Mouse (Mus musculus) G1E (cell line): ENCODE measurements around the gene Tjap1.

ENCODE experiments used
- CTCF ChIP-seq: IDR thresholded peaks from 2 replicates; pipeline ENCODE4 v1.5.1; 2012; ENCODE audit warnings: low read depth, low read length, inconsistent platforms, mixed read lengths
- GATA1 ChIP-seq: IDR thresholded peaks from 2 replicates; pipeline ENCODE4 v1.6.1; 2012; ENCODE audit warnings: borderline replicate concordance, low read length, inconsistent platforms, mixed read lengths
- POLR2AphosphoS5 ChIP-seq: IDR thresholded peaks from 2 replicates; pipeline ENCODE4 v1.6.1; 2012; ENCODE audit warnings: low read depth, low read length, inconsistent platforms; ENCODE audit not compliant: insufficient replicate concordance
- TAL1 ChIP-seq: conservative IDR thresholded peaks from 2 replicates; pipeline ENCODE4 v1.6.1; 2012; ENCODE audit warnings: low read depth, low read length, inconsistent platforms, mixed read lengths

DNA sequence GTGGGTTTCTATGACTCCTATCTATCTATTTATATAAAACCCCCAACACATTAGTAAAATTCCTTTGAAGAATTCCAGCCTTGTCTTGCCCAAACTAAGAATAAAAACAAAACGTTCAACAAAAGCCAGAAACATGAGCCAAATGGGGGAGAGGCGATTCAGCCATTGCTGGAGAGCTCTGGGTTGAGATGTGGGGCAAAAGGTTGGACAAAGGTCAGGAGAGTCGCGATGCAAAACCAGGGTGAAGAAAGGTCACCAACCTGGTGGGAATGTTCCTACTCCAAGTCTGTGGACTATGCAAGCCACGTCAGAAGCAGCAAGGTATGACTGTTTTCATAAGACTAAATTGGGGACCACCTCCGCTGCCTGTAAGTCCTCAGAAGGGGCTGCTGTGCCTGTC lies 37.7 kb upstream of the Tjap1 start:
- no peak for TF ChIP-seq CTCF
- TF ChIP-seq POLR2AphosphoS5, result no peak
- TF ChIP-seq GATA1, result no peak
- no peak for TF ChIP-seq TAL1
